ENCODE assay signal across 18 mouse cellular contexts in the genomic region with DNA sequence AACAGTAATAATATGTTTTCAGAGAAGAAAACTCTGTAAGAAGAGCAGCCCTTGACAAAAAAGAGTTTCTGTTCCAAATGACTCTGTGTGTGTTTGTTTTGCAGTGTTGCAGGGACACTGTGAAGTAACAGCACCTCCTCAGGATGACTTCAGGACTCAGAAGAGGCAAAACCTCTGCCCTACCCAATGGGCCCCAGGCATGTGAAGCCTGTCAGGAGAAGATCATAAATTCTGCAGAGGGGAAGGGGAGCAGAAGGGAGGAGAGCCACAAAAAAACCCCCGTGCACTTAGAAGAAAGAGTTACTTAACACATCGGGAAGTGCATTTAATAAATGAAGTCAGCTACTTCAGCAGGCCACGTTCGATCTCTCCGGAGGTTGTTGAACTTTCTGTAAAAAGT.
DNase-seq lines count a peak whose midpoint lies in the region; ATAC-seq lines count a peak whose summit lies in the region.
"Had no signal": no experiment of that assay in that cellular context is flagged by ENCODE, and none has a peak within 500 bp of the region (broad histone marks: within the 10 kb centered on the region; RNA-seq: fewer than 3 reads in every experiment).

No protein-coding gene starts in this region.

- intact Hi-C loops in heart, postnatal 36 days (cut with DNase I): loop anchor here (10.0 kb wide), 1 partner anchor 390 kb away; the partner anchor contains the start of gene Nrip1

- DNase-seq in heart, adult 11 months: peak; percentile 51
- DNase-seq in heart, postnatal 36 days: no peak
- no peak for DNase-seq in limb, embryonic 10.5 days (ENCODE audit: low spot score)
- peak; percentile 19 for DNase-seq in thymus, postnatal 4 days
- DNase-seq in thymus, postnatal 10 days (ENCODE audit: low spot score in 2 of 2): no peak
- DNase-seq in right cerebral cortex, adult 2 months (ENCODE audit: low spot score in 2 of 2): no peak
- DNase-seq: adrenal gland, postnatal 36 days; B cell, adult 2 months; cerebellum, postnatal 10 days; kidney, adult 18-20 months; layer of hippocampus, postnatal 36 days; left cerebral cortex, postnatal 4 days; liver, postnatal 0 days had no signal

- H3K27me3 ChIP-seq in limb, embryonic 12.5 days: no peaks in the 10 kb centered on the region
- H3K27me3 ChIP-seq in limb, embryonic 10.5 days (ENCODE audit: low read depth, poor library complexity, severe bottlenecking): no peaks in the 10 kb centered on the region
- no peaks in the 10 kb centered on the region for H3K27me3 ChIP-seq in forebrain, embryonic 13.5 days
- H3K27me3 ChIP-seq: forebrain, embryonic 15.5 days; megakaryocyte, embryonic 14.5 days had no signal

- no peak overlapping the region for H3K9ac ChIP-seq in limb, embryonic 12.5 days (replicated peaks)
- H3K9ac ChIP-seq in forebrain, embryonic 13.5 days: no peak overlapping the region
- H3K9ac ChIP-seq: forebrain, embryonic 15.5 days; liver, postnatal 0 days had no signal

- H3K27ac ChIP-seq in limb, embryonic 12.5 days: no peak overlapping the region
- no peak overlapping the region for H3K27ac ChIP-seq in limb, embryonic 10.5 days
- no peak overlapping the region for H3K27ac ChIP-seq in forebrain, embryonic 13.5 days
- H3K27ac ChIP-seq: forebrain, embryonic 15.5 days had no signal

- no peak overlapping the region for H3K4me3 ChIP-seq in limb, embryonic 12.5 days (replicated peaks)
- H3K4me3 ChIP-seq in limb, embryonic 10.5 days: no peak overlapping the region
- H3K4me3 ChIP-seq in forebrain, embryonic 13.5 days: no peak overlapping the region
- H3K4me3 ChIP-seq: forebrain, embryonic 15.5 days; megakaryocyte, embryonic 14.5 days had no signal

- peak overlapping the region; percentile 23 for H3K4me2 ChIP-seq in limb, embryonic 12.5 days
- H3K4me2 ChIP-seq in forebrain, embryonic 13.5 days: no peak overlapping the region
- H3K4me2 ChIP-seq: forebrain, embryonic 15.5 days had no signal

- H3K4me1 ChIP-seq in limb, embryonic 12.5 days (replicated peaks): peaks cover 9% of the 10 kb centered on the region; the same call in 1 of the 2 replicates
- H3K4me1 ChIP-seq in limb, embryonic 10.5 days: peaks cover 33% of the 10 kb centered on the region
- H3K4me1 ChIP-seq in forebrain, embryonic 13.5 days: no peaks in the 10 kb centered on the region
- H3K4me1 ChIP-seq: forebrain, embryonic 15.5 days had no signal

- WGBS in limb, embryonic 12.5 days: 18% methylated on average over 5 of the region's 5 CpGs
- WGBS in limb, embryonic 10.5 days: 26% methylated on average over 5 of the region's 5 CpGs
- 70% methylated on average over 5 of the region's 5 CpGs for WGBS in forebrain, embryonic 13.5 days

- H3K9me3 ChIP-seq in limb, embryonic 12.5 days: no peaks in the 10 kb centered on the region
- H3K9me3 ChIP-seq in limb, embryonic 10.5 days (replicated peaks): no peaks in the 10 kb centered on the region
- H3K9me3 ChIP-seq in forebrain, embryonic 13.5 days (replicated peaks): no peaks in the 10 kb centered on the region
- H3K9me3 ChIP-seq: forebrain, embryonic 15.5 days; G1E; megakaryocyte, embryonic 14.5 days had no signal

- no peak for ATAC-seq in limb, embryonic 12.5 days (ENCODE audit: insufficient number of reproducible peaks, insufficient read depth, low FRiP score, low TSS enrichment, low read depth)
- ATAC-seq in forebrain, embryonic 13.5 days: no peak
- ATAC-seq: forebrain, embryonic 15.5 days; liver, postnatal 0 days had no signal

- H3K36me3 ChIP-seq in limb, embryonic 12.5 days: no peaks in the 10 kb centered on the region
- H3K36me3 ChIP-seq in limb, embryonic 10.5 days: no peaks in the 10 kb centered on the region
- no peaks in the 10 kb centered on the region for H3K36me3 ChIP-seq in forebrain, embryonic 13.5 days (ENCODE audit: poor library complexity, severe bottlenecking)
- H3K36me3 ChIP-seq: forebrain, embryonic 15.5 days; G1E had no signal

Comparison
In these comparisons a context has a peak if more than half of its experiments do, and no peak if none do; other contexts are left out.
1. DNase-seq: peak in heart, adult 11 months (single experiment) and thymus, postnatal 4 days (single experiment); none in heart, postnatal 36 days (0 of 2), limb, embryonic 10.5 days (single experiment), thymus, postnatal 10 days (0 of 2) and right cerebral cortex, adult 2 months (0 of 2).